Mouse (Mus musculus) megakaryocyte-erythroid progenitor cell, adult 5-6 weeks (primary cell): ENCODE data around the gene Sema4g. TPM values are rescaled to one million over a fixed set of nuclear protein-coding genes. Genes with fewer than 3 reads are reported as not detected.

ENCODE experiments used
- ATAC-seq: replicated peaks from 2 replicates; pipeline ENCODE4 v1.8.0; 2016; ENCODE audit warnings: mild to moderate bottlenecking, inconsistent platforms; ENCODE audit not compliant: severe bottlenecking, poor library complexity, low FRiP score, low TSS enrichment
- total RNA-seq, 2 experiments: library from RNA; stranded (forward) in 1 of 2; stranded (reverse) in 1 of 2; fragments of 200-1000, 215-1000 nt in 1 of 2; fragments of >200 nt in 1 of 2; fragmentation: Nextera tagmentation in 1 of 2; gene quantifications; 2 replicates each; pipeline ENCODE4 v1.2.3; 2014 to 2017

The Sema4g gene
- total RNA-seq, 2 experiments from 2014 or later, result 1.4 TPM; not detected in 1

DNA sequence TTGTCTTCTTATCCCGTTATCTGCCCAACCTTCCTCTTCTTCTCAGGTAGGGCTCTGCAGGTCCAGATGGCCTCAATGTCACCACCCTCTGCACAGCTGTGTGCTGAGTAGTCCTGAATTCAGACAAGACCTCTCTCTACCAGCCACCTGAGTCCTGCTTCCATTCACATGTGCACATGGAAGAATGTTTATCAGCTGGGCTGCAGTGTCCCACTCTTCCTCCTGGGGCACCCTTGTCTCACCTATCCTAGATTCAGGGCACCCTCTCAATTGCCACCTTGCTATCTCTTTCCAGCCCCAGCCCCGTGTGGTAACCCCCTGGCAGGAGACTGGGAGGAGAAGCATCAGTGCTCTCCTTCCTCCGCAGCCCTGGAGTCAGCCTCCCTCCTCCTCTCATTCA is 13.4 kb downstream of the Sema4g start:
- ATAC-seq, result no peak

DNA sequence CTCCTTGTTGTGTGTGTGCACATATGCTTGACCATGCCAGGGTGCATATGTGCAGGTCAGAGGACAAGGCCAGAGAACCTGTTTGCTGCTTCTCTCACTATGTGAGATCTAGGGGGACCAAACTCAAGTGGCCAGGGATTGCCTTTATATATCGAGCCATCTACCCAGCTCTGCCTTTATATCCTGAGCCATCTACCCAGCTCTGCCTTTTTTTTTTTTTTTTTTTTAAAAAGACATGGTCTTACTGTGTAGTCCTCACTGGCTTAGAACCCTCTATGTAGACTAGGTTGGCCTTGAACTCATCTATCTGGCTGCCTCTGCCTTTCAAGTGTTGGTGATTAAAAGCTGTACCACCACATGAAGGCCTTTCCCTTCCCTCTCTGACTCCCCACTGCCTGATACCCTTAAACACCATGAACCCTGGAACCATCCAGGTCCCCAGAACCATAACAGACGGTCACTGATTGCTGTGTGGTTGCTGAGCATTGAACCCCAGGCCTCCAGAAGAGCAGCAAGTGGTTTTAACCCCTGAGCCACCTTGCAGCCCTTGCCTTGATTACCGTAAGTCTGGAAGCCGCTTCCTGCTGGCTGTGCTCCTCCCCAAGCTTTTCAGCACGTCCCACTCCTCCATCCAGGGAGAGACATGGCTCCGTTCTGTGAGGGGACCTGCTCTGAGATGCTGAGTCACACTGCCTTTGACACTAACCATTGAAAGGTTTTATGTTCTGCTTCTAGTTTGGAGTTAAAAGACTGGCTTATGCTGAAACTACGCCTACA is 15.0 kb downstream of the Sema4g start:
- ATAC-seq, result no peak

- ATAC-seq, result peak; percentile 64
Measured at GRCm38 (mm10) chr19:45005444-45005843, 16.5 kb downstream of the Sema4g start, which contains the start of gene Twnk. TSS of gene Twnk (plus strand) at chr19:45005663.

DNA sequence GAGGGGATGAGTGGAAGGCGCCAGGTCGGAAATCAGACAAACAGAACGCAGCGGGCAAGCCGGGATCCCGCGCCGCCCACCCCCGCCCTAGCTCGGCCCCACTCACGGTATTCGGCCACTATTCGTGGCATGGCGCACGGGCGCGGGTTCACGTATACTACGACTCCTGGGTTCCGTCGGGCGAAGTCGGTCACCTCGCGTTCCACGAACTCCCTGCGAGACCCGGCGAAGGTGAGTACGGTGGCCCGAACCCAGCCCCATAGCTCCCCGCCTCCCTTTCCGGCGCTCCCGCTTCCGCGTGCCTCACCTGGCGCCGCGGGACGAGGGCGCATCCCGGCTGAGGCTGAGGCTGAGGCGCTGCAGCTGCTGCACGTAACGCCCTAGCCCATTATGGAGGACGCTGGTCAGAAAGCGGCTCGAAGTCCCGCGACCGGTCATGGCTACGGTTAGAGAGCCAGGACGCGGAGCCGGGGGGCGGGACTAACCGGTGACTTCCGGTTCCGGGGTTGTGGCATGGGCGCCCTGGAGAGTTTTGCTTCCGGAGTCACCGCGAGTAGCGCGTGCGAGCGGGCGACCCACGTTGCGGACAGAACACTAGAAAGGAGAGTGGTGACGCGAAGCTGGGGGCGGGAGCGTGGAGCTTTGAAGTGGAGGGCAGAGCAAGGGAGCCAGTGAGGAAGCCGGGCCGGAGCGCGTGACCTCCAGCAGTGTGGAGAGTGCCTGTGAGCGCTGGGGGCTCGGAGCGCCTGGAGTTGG is 17.2 kb downstream of the Sema4g start, which contains the start of gene Mrpl43:
Gene Mrpl43, minus strand, starts transcription at position 486 of the 756 bp plus-strand sequence.
- peak; percentile 88 for ATAC-seq

GRCm38 (mm10) chr19:45007021-45007420 is 18.1 kb downstream of the Sema4g start:
- no peak for ATAC-seq

- ATAC-seq, result no peak
Measured at GRCm38 (mm10) chr19:45007425-45008191, 18.7 kb downstream of the Sema4g start.

DNA sequence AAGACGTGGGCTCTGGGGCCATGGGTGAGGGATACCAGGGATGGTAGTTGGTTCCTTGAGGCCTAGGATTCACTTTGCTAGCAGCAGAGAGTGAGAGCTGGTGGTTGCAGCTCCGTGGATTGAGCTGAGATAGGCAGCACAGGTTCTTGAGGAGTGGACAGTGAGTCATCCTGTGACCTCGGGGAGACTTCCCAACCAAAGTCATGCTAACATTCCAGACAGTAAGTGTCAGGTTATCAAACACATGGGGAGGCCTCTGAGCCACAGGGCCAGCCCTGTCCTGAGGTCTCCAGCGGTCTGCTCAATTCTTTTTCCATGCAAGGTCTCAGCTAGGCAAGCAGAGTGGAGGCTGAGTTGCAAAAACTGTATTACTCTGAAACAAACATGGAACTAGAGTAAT is 21.7 kb downstream of the Sema4g start:
- ATAC-seq, result no peak

- no peak for ATAC-seq
Measured at GRCm38 (mm10) chr19:45012219-45012618, 23.3 kb downstream of the Sema4g start.

- ATAC-seq, result no peak
Measured at GRCm38 (mm10) chr19:45012636-45013035, 23.7 kb downstream of the Sema4g start.

- no peak for ATAC-seq
Measured at GRCm38 (mm10) chr19:45013581-45014225, 24.8 kb downstream of the Sema4g start.

DNA sequence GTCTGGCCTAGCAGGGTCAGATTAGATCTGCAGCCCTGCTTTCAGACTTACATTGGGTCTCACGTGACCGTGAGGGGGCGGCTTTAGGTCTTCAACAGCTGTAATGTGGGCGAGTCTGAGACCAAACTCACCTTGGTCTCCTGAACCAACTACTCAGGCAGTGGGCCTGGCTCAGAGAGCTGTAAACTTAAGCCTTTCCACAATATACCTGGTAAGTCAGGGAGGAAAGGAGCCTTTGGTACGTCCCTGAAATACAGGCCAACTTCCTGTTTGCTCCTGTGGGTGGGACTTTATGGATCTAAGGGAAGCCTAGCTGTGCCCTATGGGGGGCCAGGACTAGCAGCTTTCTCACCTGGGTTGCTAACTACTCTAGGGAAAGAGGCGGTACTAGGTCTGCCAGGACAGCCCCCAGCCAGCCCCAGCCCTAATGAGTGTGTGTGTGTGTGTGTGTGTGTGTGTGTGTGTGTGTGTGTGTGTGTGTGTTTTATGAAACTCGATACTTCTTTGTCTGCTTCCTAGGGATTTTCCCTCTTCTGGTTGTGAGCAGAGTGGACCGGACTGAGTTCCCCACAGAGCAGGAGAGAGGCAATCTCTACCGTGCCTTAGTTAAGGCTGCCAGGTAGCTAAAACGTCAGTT is 25.6 kb downstream of the Sema4g start, which contains the start of gene Lzts2:
Gene Lzts2, plus strand, starts transcription at position 80 of the 637 bp plus-strand sequence.
- no peak for ATAC-seq

- 0 out of 2 replicates have a peak, but pooled peaks have one; percentile 9 for ATAC-seq
Measured at GRCm38 (mm10) chr19:45014981-45015402, 26.1 kb downstream of the Sema4g start.

- ATAC-seq, result peak; percentile 39
Measured at GRCm38 (mm10) chr19:45015518-45016281, 26.8 kb downstream of the Sema4g start.

DNA sequence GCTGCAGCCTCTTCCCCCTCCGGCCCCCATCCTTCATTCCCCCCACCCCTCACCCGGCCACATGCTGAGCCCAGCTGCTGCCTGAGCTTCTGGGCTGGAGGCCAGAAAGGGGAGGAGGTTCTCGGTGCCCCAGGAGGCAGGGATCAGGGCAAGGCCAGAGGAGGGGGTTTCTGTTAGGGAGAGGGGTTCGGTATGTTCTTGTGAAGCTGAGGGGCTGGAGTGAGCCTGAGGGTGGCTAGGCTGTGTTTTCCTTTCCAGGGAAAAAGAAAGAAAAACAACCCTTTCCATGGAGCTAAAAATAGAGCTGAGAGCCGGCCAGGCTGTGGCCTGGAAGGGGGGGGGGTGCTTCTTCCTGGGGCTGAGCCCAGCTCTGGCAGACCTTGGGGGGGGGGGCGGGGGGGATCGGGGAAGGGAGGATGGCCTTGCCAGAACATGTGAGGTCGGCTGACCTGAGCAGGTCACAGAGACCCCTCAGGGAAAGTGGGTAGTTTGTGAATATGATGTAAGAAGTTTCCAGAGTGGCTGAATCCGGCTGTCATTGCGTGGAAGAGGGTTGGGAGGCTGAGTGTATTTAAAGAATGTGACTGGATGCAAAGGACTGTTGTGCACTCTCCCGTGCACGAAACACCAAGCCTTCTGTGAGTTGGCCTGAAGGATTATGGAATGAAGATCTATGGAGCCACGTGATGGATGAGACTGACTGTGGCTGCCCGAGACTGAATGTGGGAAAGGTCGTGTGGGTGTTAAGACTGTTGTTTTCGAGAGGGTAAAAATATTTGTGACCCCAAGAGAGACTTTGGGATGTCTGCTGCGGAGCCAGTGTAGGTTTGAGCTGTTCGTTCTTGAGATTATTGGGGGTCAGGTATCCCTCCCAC is 27.7 kb downstream of the Sema4g start:
- no peak; the same call in 1 of the 2 replicates for ATAC-seq

GRCm38 (mm10) chr19:45017216-45017771 is 28.4 kb downstream of the Sema4g start:
- no peak for ATAC-seq

DNA sequence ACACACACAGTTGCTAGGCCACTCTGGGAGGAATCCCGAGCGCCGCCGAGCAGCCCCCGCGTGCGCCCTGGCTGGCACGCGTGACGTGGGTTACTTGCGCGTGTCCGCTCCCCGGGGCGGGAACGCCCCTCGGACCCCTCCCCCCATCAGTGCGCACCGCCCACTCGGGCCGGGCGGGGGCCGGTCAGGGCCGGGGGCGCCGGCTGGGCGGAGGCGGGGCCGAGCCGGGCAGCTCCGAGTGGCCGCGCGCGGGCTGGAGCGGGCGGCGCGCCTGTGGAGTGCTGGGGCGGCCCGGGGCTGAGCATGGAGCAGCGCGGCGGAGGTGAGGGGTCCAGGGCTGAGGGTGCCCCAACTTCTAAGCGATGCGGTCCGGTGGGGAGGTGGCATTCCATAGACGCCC is 29.0 kb downstream of the Sema4g start:
- ATAC-seq, result no peak

- no peak for ATAC-seq
Measured at GRCm38 (mm10) chr19:45018351-45018831, 29.5 kb downstream of the Sema4g start.
